Mouse (Mus musculus) left cerebral cortex, adult 11 months (tissue): ENCODE measurements around the gene Lrmda.
"Not testable (repeated sequence)": the region's sequence is repeated elsewhere in the genome, so short reads cannot be mapped to it uniquely, and the experiment has no call there.

Source experiments
- DNase-seq: peaks from one replicate; pipeline ENCODE4 v3.0.0; 2022; ENCODE audit warnings: low spot score

Lrmda gene

DNA sequence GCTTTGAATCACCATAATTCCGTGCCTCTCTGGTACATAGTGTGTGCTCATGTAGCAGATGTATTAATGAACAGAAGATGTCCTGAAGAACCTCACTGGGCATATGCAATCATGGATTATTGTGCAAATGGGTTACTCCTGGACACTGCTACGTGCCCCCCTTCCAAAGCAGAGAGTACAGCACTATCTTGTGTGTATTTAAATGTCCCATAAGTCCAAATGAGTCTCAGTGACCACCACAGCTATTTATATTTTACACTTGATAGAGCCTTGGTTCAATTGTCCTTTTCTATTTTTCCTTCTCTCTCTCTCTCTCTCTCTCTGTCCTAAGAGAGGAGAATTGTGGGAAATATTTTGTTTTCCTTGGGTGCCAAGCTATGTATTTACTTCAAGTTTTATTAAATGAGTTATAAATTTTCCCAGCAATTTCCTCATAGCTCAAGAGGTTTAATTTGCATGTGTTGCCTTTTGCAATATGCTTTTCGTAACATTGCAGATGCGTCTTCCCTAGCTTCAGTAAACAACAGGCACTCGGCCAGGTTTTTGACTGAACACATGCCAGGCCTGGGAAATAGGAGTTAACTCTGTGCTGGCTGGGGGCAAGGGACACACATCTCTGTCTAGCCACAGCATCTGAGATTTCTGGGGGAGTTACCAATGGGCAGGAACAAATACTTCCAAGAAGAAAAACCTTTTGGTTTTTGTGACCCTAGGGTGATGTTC lies 495.0 kb downstream of the Lrmda start:
- no peak for DNase-seq

DNA sequence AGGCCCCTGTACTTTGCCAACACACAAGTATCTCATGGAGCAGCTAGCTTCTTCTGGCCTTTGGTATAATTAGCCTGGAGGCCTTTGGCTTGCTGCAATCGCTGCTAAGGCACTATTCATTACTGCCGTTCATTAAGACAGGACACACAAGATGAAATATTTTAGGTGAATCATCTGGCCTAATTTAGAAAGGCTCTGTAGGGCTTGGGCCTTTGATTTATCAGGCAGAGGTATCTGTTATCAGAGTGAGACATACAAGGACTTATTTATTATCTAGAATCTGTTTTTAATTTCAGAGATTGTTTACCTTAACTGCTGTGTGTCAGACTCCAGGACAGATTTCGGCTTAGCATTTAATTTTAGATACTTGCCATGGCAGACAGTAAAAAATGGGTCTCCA lies 511.2 kb downstream of the Lrmda start:
- DNase-seq = no peak

GRCm38 (mm10) chr14:22533501-22533900 lies 514.0 kb downstream of the Lrmda start:
- no peak for DNase-seq

DNA sequence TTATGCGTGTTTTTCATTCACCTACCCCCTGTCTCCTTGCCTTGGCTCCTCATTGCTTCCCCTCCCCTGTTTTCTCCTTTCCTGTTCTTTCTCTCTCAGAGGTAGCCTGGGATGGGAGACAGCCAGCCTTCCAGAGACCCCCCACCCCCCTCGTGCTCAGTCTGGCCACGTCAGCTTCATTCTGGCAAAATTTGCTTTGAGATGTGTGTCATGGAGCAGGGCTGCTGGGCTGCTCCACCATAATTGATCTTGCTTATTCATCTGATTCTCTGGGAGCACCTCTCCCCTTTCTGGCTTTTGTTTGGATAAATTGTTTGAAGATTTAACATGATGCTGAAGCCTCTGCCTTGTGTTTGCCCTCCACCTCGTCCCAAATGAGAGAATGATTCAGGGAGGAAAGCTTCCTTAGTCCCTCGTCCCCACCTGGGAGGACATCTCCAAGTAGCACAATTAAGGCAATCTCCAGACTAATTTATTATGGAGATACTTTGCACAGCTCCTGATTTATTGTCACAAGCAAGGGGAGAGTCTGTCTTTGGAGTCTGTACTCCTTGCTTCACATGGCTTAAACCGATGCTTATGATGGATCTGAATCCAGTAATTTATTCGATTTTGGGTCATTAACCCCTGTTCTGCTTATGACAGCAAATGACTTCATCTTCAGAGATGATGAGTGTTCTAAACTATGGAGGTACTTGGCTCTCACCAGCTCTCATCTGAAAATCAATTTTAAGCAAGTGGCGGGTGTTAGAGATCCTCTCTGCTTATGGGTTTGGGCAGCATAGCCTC lies 526.6 kb downstream of the Lrmda start:
- no peak for DNase-seq

DNA sequence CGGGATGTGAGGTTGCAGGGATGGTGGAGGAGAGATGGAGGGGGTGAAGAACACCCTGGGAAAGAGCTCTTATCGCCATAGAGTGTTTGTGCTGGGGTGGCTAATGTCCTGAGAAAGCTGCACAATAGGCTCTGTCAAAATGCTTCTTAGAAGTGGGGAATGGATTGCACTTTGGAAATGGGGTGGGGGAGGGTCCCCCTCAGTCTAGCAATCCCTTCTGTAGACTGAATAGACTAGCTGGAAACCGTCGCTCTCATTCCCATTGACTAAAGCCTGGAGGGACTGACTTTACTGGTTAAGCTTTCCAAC lies 527.1 kb downstream of the Lrmda start:
- no peak for DNase-seq

- DNase-seq = no peak
Observed at GRCm38 (mm10) chr14:22548286-22548685, 528.8 kb downstream of the Lrmda start.

GRCm38 (mm10) chr14:22549166-22549565 lies 529.7 kb downstream of the Lrmda start:
- no peak for DNase-seq

DNA sequence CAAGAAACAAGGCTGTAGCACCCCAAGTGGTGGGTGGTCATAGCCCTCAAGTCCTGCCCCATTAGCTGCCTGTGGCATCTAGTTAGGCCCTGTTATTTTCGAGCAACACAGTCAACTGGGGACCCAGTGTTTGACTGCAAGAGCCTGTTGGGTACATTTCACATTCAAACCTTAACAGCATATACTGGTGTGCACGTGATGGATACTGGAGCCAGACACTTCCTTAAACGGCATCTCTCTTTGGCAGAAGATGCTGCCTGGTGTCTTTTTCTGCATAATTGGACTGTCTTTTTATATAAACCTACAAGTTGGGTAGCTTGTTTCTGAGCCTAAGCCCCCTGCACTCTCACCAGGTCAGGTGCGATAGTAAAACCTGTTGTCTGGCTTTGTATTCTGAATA lies 532.8 kb downstream of the Lrmda start:
- DNase-seq = no peak

- no peak for DNase-seq
Observed at GRCm38 (mm10) chr14:22552841-22553240, 533.3 kb downstream of the Lrmda start.

GRCm38 (mm10) chr14:22553717-22554116 lies 534.2 kb downstream of the Lrmda start:
- DNase-seq = no peak

- DNase-seq = no peak
Observed at GRCm38 (mm10) chr14:22572486-22572885, 553.0 kb downstream of the Lrmda start.

DNA sequence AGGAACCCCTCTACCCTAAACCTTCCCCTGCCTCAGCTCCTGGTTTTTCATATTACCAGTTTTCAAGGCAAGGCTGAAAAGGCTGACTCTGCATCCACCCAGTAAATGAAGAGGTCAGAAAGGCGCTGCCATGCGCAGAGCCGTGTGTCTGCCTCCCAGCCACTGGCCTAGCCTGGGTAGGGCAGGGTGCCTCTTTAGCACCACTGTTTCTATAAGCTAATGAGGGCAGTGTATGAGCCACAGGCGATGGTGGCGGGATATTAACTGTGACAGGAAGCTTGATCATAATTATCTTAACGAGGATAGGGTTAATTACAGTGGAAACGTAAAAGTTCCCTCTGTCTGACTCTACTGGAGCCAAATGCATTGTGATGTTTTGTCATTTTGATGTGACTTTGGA lies 554.1 kb downstream of the Lrmda start:
- no peak for DNase-seq

GRCm38 (mm10) chr14:22574006-22574405 lies 554.5 kb downstream of the Lrmda start:
- no peak for DNase-seq

DNA sequence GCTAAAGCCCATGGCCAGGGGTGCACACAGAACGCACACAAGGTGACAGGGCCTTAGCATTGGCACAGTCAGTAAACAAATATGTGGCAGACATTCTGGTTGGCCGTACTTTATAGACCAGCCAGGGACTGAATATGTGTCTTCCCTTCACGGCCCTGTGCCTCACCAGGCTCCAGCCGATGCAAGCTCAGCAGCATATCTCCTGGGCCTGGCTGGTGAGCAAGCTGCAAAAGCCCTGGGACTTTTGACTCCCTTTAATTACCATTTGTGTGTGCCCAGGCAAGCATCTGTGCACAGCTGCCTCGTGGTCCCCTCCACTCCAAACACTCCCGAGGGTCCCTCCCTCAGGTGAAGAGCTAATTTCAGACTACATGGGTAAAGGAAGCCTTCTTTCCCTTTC lies 556.9 kb downstream of the Lrmda start:
- DNase-seq = no peak

GRCm38 (mm10) chr14:22577411-22578037 lies 558.0 kb downstream of the Lrmda start:
- DNase-seq = no peak

DNA sequence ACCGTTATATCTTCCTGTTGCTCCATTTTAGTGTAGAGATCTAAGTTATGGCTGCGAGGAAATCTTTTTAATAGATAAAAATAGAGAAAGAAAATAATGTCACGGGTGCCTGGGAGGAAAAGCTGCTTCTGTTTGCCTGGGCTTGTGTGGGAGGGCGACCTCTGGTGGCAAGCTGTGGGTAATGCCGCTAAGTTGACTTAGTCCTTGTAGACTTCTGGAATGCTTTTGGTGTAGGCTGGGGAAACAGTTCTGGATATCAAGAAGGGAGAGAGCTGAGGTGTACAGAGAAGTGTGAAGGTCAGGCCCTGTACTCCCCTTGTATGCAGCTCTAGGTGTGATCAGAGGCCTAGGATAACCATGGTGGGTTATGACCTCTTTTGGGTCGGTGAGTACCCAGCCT lies 558.7 kb downstream of the Lrmda start:
- peak; percentile 78 for DNase-seq

- no peak for DNase-seq
Observed at GRCm38 (mm10) chr14:22578986-22579385, 559.5 kb downstream of the Lrmda start.

DNA sequence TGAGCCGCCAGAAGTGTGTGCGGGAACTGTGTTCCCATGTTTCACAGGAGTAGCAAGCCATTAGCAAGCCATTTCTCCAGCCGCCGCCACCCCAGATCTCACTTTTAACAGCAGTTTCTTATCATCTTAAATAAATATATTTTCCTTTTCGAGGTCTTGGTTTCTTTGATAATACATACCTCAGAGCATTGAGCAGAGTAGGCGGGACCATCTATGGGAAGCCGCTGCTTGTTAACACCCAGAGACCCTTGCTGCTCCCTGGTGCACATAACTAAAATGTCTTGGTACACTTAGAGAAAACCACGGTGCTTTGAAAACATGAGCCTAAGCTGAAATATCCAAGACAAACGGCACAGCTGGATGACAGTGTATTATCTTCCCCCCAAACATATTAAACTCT lies 562.6 kb downstream of the Lrmda start:
- DNase-seq = no peak

DNA sequence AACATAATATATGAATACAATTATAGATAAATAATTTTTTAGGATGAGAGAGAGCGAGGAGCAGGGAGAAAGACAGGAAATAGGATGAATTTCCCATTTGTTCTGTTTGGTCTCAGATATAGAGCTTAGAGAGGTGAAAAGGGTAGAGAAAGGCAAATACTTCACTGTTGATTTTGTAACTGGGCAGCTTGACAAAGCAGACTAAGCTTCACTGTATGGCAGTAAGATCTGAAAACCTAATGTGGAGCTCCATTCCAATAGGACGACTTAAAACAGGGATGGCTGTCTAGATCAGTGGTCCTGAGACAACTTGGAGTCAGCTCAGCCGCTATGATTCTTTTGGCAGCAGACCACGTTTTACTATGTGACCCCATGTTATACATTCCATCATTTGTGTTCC lies 566.8 kb downstream of the Lrmda start:
- DNase-seq = no peak

GRCm38 (mm10) chr14:22586796-22587195 lies 567.3 kb downstream of the Lrmda start:
- no peak for DNase-seq

DNA sequence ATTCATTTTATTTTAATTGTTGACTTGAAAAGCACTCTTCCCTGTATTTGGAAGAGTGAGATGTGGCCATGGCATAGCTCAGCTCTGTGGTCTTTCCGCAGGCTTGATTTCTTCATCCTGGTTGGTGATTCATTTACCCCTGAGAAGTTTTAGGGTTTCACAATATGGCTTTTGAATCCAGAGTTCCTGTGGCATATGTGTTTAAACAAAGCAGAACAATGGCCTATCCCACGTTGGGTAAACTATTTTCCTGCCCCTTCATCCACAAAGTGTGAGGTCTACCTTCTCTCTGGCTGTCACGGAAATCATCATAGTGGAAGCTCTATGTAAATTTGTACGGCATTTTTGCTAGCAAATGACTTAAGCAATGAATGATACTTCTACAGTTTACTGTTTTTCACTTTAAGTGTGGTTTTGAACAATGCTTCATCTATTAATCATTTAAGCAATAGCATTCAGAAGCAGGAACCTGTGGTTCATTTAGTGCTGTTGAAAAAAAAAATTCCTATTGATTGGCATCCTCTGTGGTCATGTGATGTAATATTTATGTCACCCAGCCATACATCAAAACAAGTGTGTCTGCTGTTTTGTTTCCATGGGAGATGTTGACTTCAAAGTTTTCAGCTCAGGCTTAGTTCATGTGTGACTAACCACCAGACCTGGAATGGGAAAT lies 567.9 kb downstream of the Lrmda start:
- DNase-seq = no peak

- no peak for DNase-seq
Observed at GRCm38 (mm10) chr14:22587958-22588296, 568.4 kb downstream of the Lrmda start.

GRCm38 (mm10) chr14:22588394-22588793 lies 568.9 kb downstream of the Lrmda start:
- DNase-seq = not testable (repeated sequence)
